Mouse (Mus musculus): ENCODE results near the gene Rpl19.

The Rpl19 gene

GRCm38 (mm10) chr11:98024516-98024915 lies 2.0 kb upstream of the Rpl19 start:
- DNase-seq: no peak

GRCm38 (mm10) chr11:98026248-98026569 lies 301 bp upstream of the Rpl19 start:
- DNase-seq: no peak

- DNase-seq: no peak
These were observed 783 bp downstream of the Rpl19 start for GRCm38 (mm10) chr11:98027297-98027688.

- no peak for DNase-seq
These were observed 1.3 kb downstream of the Rpl19 start for GRCm38 (mm10) chr11:98027785-98028184.

GRCm38 (mm10) chr11:98030701-98031442 lies 4.4 kb downstream of the Rpl19 start:
- DNase-seq: no peak

GRCm38 (mm10) chr11:98031443-98031770 lies 4.9 kb downstream of the Rpl19 start:
- DNase-seq: peak; percentile 68 to 76

- no peak for DNase-seq
These were observed 7.6 kb downstream of the Rpl19 start for GRCm38 (mm10) chr11:98034061-98034460.

GRCm38 (mm10) chr11:98034840-98035239 lies 8.3 kb downstream of the Rpl19 start:
- DNase-seq: no peak

- no peak for DNase-seq
These were observed 9.5 kb downstream of the Rpl19 start for GRCm38 (mm10) chr11:98035977-98036377.

GRCm38 (mm10) chr11:98037871-98038270 lies 11.4 kb downstream of the Rpl19 start:
- no peak for DNase-seq

GRCm38 (mm10) chr11:98040975-98041374 lies 14.5 kb downstream of the Rpl19 start:
- DNase-seq: no peak

- no peak for DNase-seq
These were observed 16.2 kb downstream of the Rpl19 start for GRCm38 (mm10) chr11:98042741-98043140.

- DNase-seq: no peak
These were observed 17.6 kb downstream of the Rpl19 start for GRCm38 (mm10) chr11:98044074-98044473.

- DNase-seq: no peak
These were observed 19.1 kb downstream of the Rpl19 start for GRCm38 (mm10) chr11:98045596-98045995.

GRCm38 (mm10) chr11:98046466-98046865 lies 20.0 kb downstream of the Rpl19 start:
- no peak for DNase-seq

GRCm38 (mm10) chr11:98047745-98048144 lies 21.2 kb downstream of the Rpl19 start:
- DNase-seq: no peak

- peak in 1 of 2 experiments; percentile 46 for DNase-seq
These were observed 23.4 kb downstream of the Rpl19 start for GRCm38 (mm10) chr11:98049672-98050519.

- DNase-seq: no peak
These were observed 24.0 kb downstream of the Rpl19 start for GRCm38 (mm10) chr11:98050520-98050815.

- DNase-seq: no peak
These were observed 24.4 kb downstream of the Rpl19 start for GRCm38 (mm10) chr11:98050940-98051339.

GRCm38 (mm10) chr11:98051611-98052128 lies 25.2 kb downstream of the Rpl19 start:
- no peak for DNase-seq

- peak in 1 of 2 experiments; percentile 32 for DNase-seq
These were observed 25.8 kb downstream of the Rpl19 start for GRCm38 (mm10) chr11:98052129-98052988.

GRCm38 (mm10) chr11:98052989-98053834 lies 26.7 kb downstream of the Rpl19 start, which contains the start of gene Stac2:
Gene Stac2, minus strand, starts transcription at chr11:98053462.
- peak; percentile 68 to 78 for DNase-seq

All from thymus, postnatal 36 days (tissue).